Mouse (Mus musculus): ENCODE results near the gene Stat5b.
A peak's percentile ranks its signal among the peaks of the same experiment; 100 is the strongest.

The Stat5b gene

GRCm38 (mm10) chr11:100767871-100768270 lies 82.7 kb downstream of the Stat5b start:
- no peak for DNase-seq (ENCODE audit: low read depth, low spot score)

- no peak for DNase-seq (ENCODE audit: low read depth, low spot score)
Measured at GRCm38 (mm10) chr11:100766726-100767125, 83.8 kb downstream of the Stat5b start.

- DNase-seq (ENCODE audit: low read depth, low spot score) = no peak
Measured at GRCm38 (mm10) chr11:100762831-100763230, 87.7 kb downstream of the Stat5b start, which contains the start of gene Hcrt. TSS of gene Hcrt (minus strand) at chr11:100762931.

- DNase-seq (ENCODE audit: low read depth, low spot score) = peak; percentile 88
Measured at GRCm38 (mm10) chr11:100761547-100762045, 88.9 kb downstream of the Stat5b start.

- DNase-seq (ENCODE audit: low read depth, low spot score) = peak; percentile 93
Measured at GRCm38 (mm10) chr11:100759611-100760233, 90.8 kb downstream of the Stat5b start, which contains the start of gene Kcnh4. TSS of gene Kcnh4 (minus strand) at chr11:100759942.

GRCm38 (mm10) chr11:100758707-100759610 lies 91.6 kb downstream of the Stat5b start:
- DNase-seq (ENCODE audit: low read depth, low spot score) = peak; percentile 64

- DNase-seq (ENCODE audit: low read depth, low spot score) = peak; percentile 36
Measured at GRCm38 (mm10) chr11:100757566-100757965, 93.0 kb downstream of the Stat5b start.

- DNase-seq (ENCODE audit: low read depth, low spot score) = no peak
Measured at GRCm38 (mm10) chr11:100756476-100756875, 94.0 kb downstream of the Stat5b start.

- DNase-seq (ENCODE audit: low read depth, low spot score) = no peak
Measured at GRCm38 (mm10) chr11:100754693-100755057, 95.8 kb downstream of the Stat5b start.

- no peak for DNase-seq (ENCODE audit: low read depth, low spot score)
Measured at GRCm38 (mm10) chr11:100754021-100754692, 96.4 kb downstream of the Stat5b start.

GRCm38 (mm10) chr11:100752294-100752693 lies 98.2 kb downstream of the Stat5b start:
- no peak for DNase-seq (ENCODE audit: low read depth, low spot score)

- DNase-seq (ENCODE audit: low read depth, low spot score) = no peak
Measured at GRCm38 (mm10) chr11:100750127-100750526, 100.4 kb downstream of the Stat5b start.

- no peak for DNase-seq (ENCODE audit: low read depth, low spot score)
Measured at GRCm38 (mm10) chr11:100749469-100749868, 101.1 kb downstream of the Stat5b start.

GRCm38 (mm10) chr11:100748620-100749019 lies 101.9 kb downstream of the Stat5b start:
- no peak for DNase-seq (ENCODE audit: low read depth, low spot score)

- DNase-seq (ENCODE audit: low read depth, low spot score) = no peak
Measured at GRCm38 (mm10) chr11:100747114-100747513, 103.4 kb downstream of the Stat5b start.

GRCm38 (mm10) chr11:100746546-100746945 lies 104.0 kb downstream of the Stat5b start:
- DNase-seq (ENCODE audit: low read depth, low spot score) = no peak

GRCm38 (mm10) chr11:100745085-100745484 lies 105.4 kb downstream of the Stat5b start:
- DNase-seq (ENCODE audit: low read depth, low spot score) = peak; percentile 80

- DNase-seq (ENCODE audit: low read depth, low spot score) = no peak
Measured at GRCm38 (mm10) chr11:100741348-100741747, 109.2 kb downstream of the Stat5b start.

GRCm38 (mm10) chr11:100738749-100739148 lies 111.8 kb downstream of the Stat5b start:
- DNase-seq (ENCODE audit: low read depth, low spot score) = no peak

- peak; percentile 99 for DNase-seq (ENCODE audit: low read depth, low spot score)
Measured at GRCm38 (mm10) chr11:100738066-100738604, 112.4 kb downstream of the Stat5b start, which contains the start of gene Rab5c. TSS of gene Rab5c (minus strand) at chr11:100738215.

GRCm38 (mm10) chr11:100737105-100737733 lies 113.3 kb downstream of the Stat5b start:
- DNase-seq (ENCODE audit: low read depth, low spot score) = peak; percentile 29
